Mouse (Mus musculus) heart, embryonic 15.5 days (tissue): ENCODE data around the gene Rac2. TPM values are rescaled to one million over a fixed set of nuclear protein-coding genes. Genes with fewer than 3 reads are reported as not detected.
A peak's percentile ranks its signal among the peaks of the same experiment; 100 is the strongest.

Source experiments
- ATAC-seq: fragments of 200-750 bp; cut with Nextera tagmentation; replicated peaks from 2 replicates; pipeline ENCODE4 v1.8.0; 2017; ENCODE audit warnings: low read depth, moderate TSS enrichment; ENCODE audit not compliant: insufficient number of reproducible peaks, insufficient read depth, low FRiP score
- H3K27ac ChIP-seq: fragments of 300-500 bp; sonication (generic); 2 replicates; pipeline ENCODE4 v1.5.1; 2015; ENCODE audit warnings: mild to moderate bottlenecking, inconsistent platforms
- H3K27me3 ChIP-seq: fragments of 300-500 bp; sonication (generic); 2 replicates; pipeline ENCODE4 v1.6.1; 2015; ENCODE audit warnings: inconsistent platforms
- H3K36me3 ChIP-seq: fragments of 300-500 bp; sonication (generic); 2 replicates; pipeline ENCODE4 v1.6.1; 2015; ENCODE audit warnings: mild to moderate bottlenecking, inconsistent platforms
- H3K4me1 ChIP-seq: fragments of 300-500 bp; sonication (generic); replicated peaks from 2 replicates; pipeline ENCODE4 v1.6.1; 2015; ENCODE audit warnings: inconsistent platforms
- H3K4me2 ChIP-seq: fragments of 300-500 bp; sonication (generic); 2 replicates; pipeline ENCODE4 v1.6.1; 2015; ENCODE audit warnings: inconsistent platforms, mild to moderate bottlenecking, moderate library complexity
- H3K4me3 ChIP-seq: fragments of 300-500 bp; sonication (generic); 2 replicates; pipeline ENCODE4 v1.5.1; 2015; ENCODE audit warnings: mild to moderate bottlenecking, inconsistent platforms
- H3K9ac ChIP-seq: fragments of 300-500 bp; sonication (generic); 2 replicates; pipeline ENCODE4 v1.6.1; 2015; ENCODE audit warnings: mild to moderate bottlenecking, inconsistent platforms
- H3K9me3 ChIP-seq: fragments of 300-500 bp; sonication (generic); replicated peaks from 2 replicates; pipeline ENCODE4 v1.6.1; 2016; ENCODE audit warnings: inconsistent platforms
- WGBS: fragments of 180-500 bp; shearing (Covaris S2); methylation state at CpG from one replicate; pipeline ENCODE4 v1.1.7; 2015; ENCODE audit warnings: mixed read lengths; 5-methylcytosine and 5-hydroxymethylcytosine counted together
- polyA plus RNA-seq: library from polyadenylated mRNA; unstranded; fragments of >200 nt; fragmentation: Nextera tagmentation; extraction: Ambion mirVana; gene quantifications from 2 replicates; pipeline ENCODE4 v1.2.1, GENCODE M21; 2015

Gene Rac2
- polyA plus RNA-seq, 1 experiment from 2014 or later, result 9.3 TPM

- 48% methylated on average over 4 of the region's 4 CpGs for whole genome bisulfite sequencing
- no peak for ATAC-seq
- Histone ChIP-seq H3K27me3 (no peaks in the 10 kb centered on the region), H3K4me1 (no peaks in the 10 kb centered on the region), H3K4me2 (peak overlapping the region; percentile 12; the same call in 1 of the 2 replicates), H3K27ac (no peak overlapping the region), H3K36me3 (no peaks in the 10 kb centered on the region), H3K4me3 (no peak overlapping the region; the same call in 1 of the 2 replicates), H3K9me3 (no peaks in the 10 kb centered on the region), H3K9ac (no peak overlapping the region)
These were observed 25.1 kb upstream of the Rac2 start for GRCm38 (mm10) chr15:78597729-78598128.

- ATAC-seq, result peak; percentile 48; the same call in 1 of the 2 replicates
- Histone ChIP-seq H3K27ac (peak within 1 kb of the TSS; percentile 22; the same call in 1 of the 2 replicates), H3K9ac (no peak within 1 kb of the TSS), H3K4me1 (no peaks in the 10 kb centered on the region), H3K4me3 (peak within 1 kb of the TSS; percentile 21), H3K27me3 (no peaks in the 10 kb centered on the region), H3K9me3 (no peaks in the 10 kb centered on the region), H3K4me2 (peak within 1 kb of the TSS; percentile 12; the same call in 1 of the 2 replicates), H3K36me3 (no peaks in the 10 kb centered on the region)
- WGBS, result 75% methylated on average over 7 of the region's 7 CpGs
These were observed 24.3 kb upstream of the Rac2 start, which contains the start of gene Cyth4 for GRCm38 (mm10) chr15:78596914-78597313. TSS of gene Cyth4 (plus strand) at chr15:78597047.

GRCm38 (mm10) chr15:78596504-78596903 lies 23.9 kb upstream of the Rac2 start:
- Histone ChIP-seq H3K36me3 (no peaks in the 10 kb centered on the region), H3K9ac (no peak overlapping the region), H3K4me3 (no peak overlapping the region), H3K4me2 (no peak overlapping the region), H3K9me3 (no peaks in the 10 kb centered on the region), H3K27me3 (no peaks in the 10 kb centered on the region), H3K27ac (no peak overlapping the region), H3K4me1 (no peaks in the 10 kb centered on the region)
- no peak for ATAC-seq
- 71% methylated on average over 6 of the region's 6 CpGs for WGBS

- H3K4me1 ChIP-seq, result no peaks in the 10 kb centered on the region
- 72% methylated on average over 5 of the region's 5 CpGs for WGBS
- H3K9me3 ChIP-seq, result no peaks in the 10 kb centered on the region
- H3K36me3 ChIP-seq, result no peaks in the 10 kb centered on the region
- H3K9ac ChIP-seq, result no peak overlapping the region
- no peak overlapping the region for H3K27ac ChIP-seq
- ATAC-seq, result no peak
- no peak overlapping the region for H3K4me3 ChIP-seq
- no peak overlapping the region for H3K4me2 ChIP-seq
- H3K27me3 ChIP-seq, result no peaks in the 10 kb centered on the region
These were observed 22.9 kb upstream of the Rac2 start for GRCm38 (mm10) chr15:78595468-78595867.

GRCm38 (mm10) chr15:78594831-78595230 lies 22.2 kb upstream of the Rac2 start:
- no peaks in the 10 kb centered on the region for H3K27me3 ChIP-seq
- no peaks in the 10 kb centered on the region for H3K36me3 ChIP-seq
- no peak overlapping the region for H3K9ac ChIP-seq
- no peak overlapping the region for H3K4me3 ChIP-seq
- ATAC-seq, result no peak
- 84% methylated on average over 2 of the region's 2 CpGs for WGBS
- no peaks in the 10 kb centered on the region for H3K4me1 ChIP-seq
- H3K4me2 ChIP-seq, result no peak overlapping the region
- no peak overlapping the region for H3K27ac ChIP-seq
- H3K9me3 ChIP-seq, result no peaks in the 10 kb centered on the region

- no peaks in the 10 kb centered on the region for H3K4me1 ChIP-seq
- no peak overlapping the region for H3K27ac ChIP-seq
- no peak overlapping the region for H3K4me2 ChIP-seq
- H3K4me3 ChIP-seq, result no peak overlapping the region
- no peaks in the 10 kb centered on the region for H3K27me3 ChIP-seq
- ATAC-seq, result no peak
- H3K9me3 ChIP-seq, result no peaks in the 10 kb centered on the region
- 80% methylated on average over 7 of the region's 7 CpGs for WGBS
- no peaks in the 10 kb centered on the region for H3K36me3 ChIP-seq
- H3K9ac ChIP-seq, result no peak overlapping the region
These were observed 21.4 kb upstream of the Rac2 start for GRCm38 (mm10) chr15:78593896-78594425.

GRCm38 (mm10) chr15:78592452-78592968 lies 19.9 kb upstream of the Rac2 start:
- no peak overlapping the region for H3K27ac ChIP-seq
- WGBS, result 66% methylated on average over 14 of the region's 14 CpGs
- H3K9me3 ChIP-seq, result no peaks in the 10 kb centered on the region
- H3K9ac ChIP-seq, result no peak overlapping the region
- H3K36me3 ChIP-seq, result no peaks in the 10 kb centered on the region
- H3K4me3 ChIP-seq, result no peak overlapping the region
- no peaks in the 10 kb centered on the region for H3K4me1 ChIP-seq
- H3K27me3 ChIP-seq, result no peaks in the 10 kb centered on the region
- no peak overlapping the region for H3K4me2 ChIP-seq
- no peak for ATAC-seq

- H3K4me2 ChIP-seq, result no peak overlapping the region
- no peak overlapping the region for H3K9ac ChIP-seq
- no peaks in the 10 kb centered on the region for H3K27me3 ChIP-seq
- no peaks in the 10 kb centered on the region for H3K4me1 ChIP-seq
- H3K9me3 ChIP-seq, result no peaks in the 10 kb centered on the region
- no peak overlapping the region for H3K4me3 ChIP-seq
- 53% methylated on average over 15 of the region's 15 CpGs for WGBS
- H3K27ac ChIP-seq, result no peak overlapping the region
- ATAC-seq, result no peak
- no peaks in the 10 kb centered on the region for H3K36me3 ChIP-seq
These were observed 19.3 kb upstream of the Rac2 start for GRCm38 (mm10) chr15:78591680-78592451.

GRCm38 (mm10) chr15:78590785-78591184 lies 18.2 kb upstream of the Rac2 start:
- Histone ChIP-seq H3K27ac (no peak overlapping the region), H3K4me1 (no peaks in the 10 kb centered on the region), H3K4me2 (no peak overlapping the region), H3K9ac (no peak overlapping the region), H3K9me3 (no peaks in the 10 kb centered on the region), H3K27me3 (no peaks in the 10 kb centered on the region), H3K36me3 (no peaks in the 10 kb centered on the region), H3K4me3 (no peak overlapping the region)
- 77% methylated on average over 6 of the region's 6 CpGs for WGBS
- no peak for ATAC-seq

GRCm38 (mm10) chr15:78589936-78590335 lies 17.4 kb upstream of the Rac2 start:
- no peaks in the 10 kb centered on the region for H3K4me1 ChIP-seq
- H3K36me3 ChIP-seq, result no peaks in the 10 kb centered on the region
- H3K4me3 ChIP-seq, result no peak overlapping the region
- H3K9me3 ChIP-seq, result no peaks in the 10 kb centered on the region
- no peak overlapping the region for H3K4me2 ChIP-seq
- ATAC-seq, result no peak
- no peak overlapping the region for H3K9ac ChIP-seq
- 59% methylated on average over 6 of the region's 6 CpGs for WGBS
- H3K27ac ChIP-seq, result no peak overlapping the region
- H3K27me3 ChIP-seq, result no peaks in the 10 kb centered on the region

GRCm38 (mm10) chr15:78588900-78589299 lies 16.3 kb upstream of the Rac2 start:
- Histone ChIP-seq H3K27me3 (no peaks in the 10 kb centered on the region), H3K9me3 (no peaks in the 10 kb centered on the region), H3K4me1 (no peaks in the 10 kb centered on the region), H3K36me3 (no peaks in the 10 kb centered on the region), H3K9ac (no peak overlapping the region), H3K4me2 (no peak overlapping the region), H3K27ac (no peak overlapping the region), H3K4me3 (no peak overlapping the region)
- ATAC-seq, result no peak
- 78% methylated on average over 4 of the region's 4 CpGs for WGBS
